Mouse (Mus musculus) midbrain, embryonic 11.5 days (tissue): ENCODE data around the gene Qprt. TPM values are rescaled to one million over a fixed set of nuclear protein-coding genes. Genes with fewer than 3 reads are reported as not detected.

Experiments used
- ATAC-seq: fragments of 200-750 bp; cut with Nextera tagmentation; 2 replicates; pipeline ENCODE4 v1.8.0; 2017; ENCODE audit warnings: moderate TSS enrichment, moderate library complexity; ENCODE audit not compliant: low FRiP score
- DNase-seq: peaks from one replicate; pipeline ENCODE4 v3.0.0; 2015; ENCODE audit warnings: low spot score; ENCODE audit errors: missing footprints
- H3K27ac ChIP-seq: fragments of 300-500 bp; sonication (generic); 2 replicates; pipeline ENCODE4 v1.5.1; 2014; ENCODE audit warnings: low read depth, low read length
- H3K27me3 ChIP-seq: fragments of 300-500 bp; sonication (generic); 2 replicates; pipeline ENCODE4 v1.6.1; 2014; ENCODE audit warnings: mild to moderate bottlenecking, low read length, moderate library complexity, mixed read lengths; ENCODE audit not compliant: control insufficient read depth, insufficient read depth
- H3K36me3 ChIP-seq: fragments of 300-500 bp; sonication (generic); 2 replicates; pipeline ENCODE4 v1.6.1; 2014; ENCODE audit warnings: mild to moderate bottlenecking, low read length, moderate library complexity, mixed read lengths; ENCODE audit not compliant: control insufficient read depth, insufficient read depth
- H3K4me1 ChIP-seq: fragments of 300-500 bp; sonication (generic); 2 replicates; pipeline ENCODE4 v1.6.1; 2014; ENCODE audit warnings: low read length; ENCODE audit not compliant: control insufficient read depth, insufficient read depth
- H3K4me2 ChIP-seq: fragments of 300-500 bp; sonication (generic); 2 replicates; pipeline ENCODE4 v1.6.1; 2014; ENCODE audit warnings: mild to moderate bottlenecking, moderate library complexity
- H3K4me3 ChIP-seq: fragments of 300-500 bp; sonication (generic); 2 replicates; pipeline ENCODE4 v1.5.1; 2014; ENCODE audit warnings: low read depth, low read length
- H3K9ac ChIP-seq: fragments of 300-500 bp; sonication (generic); 2 replicates; pipeline ENCODE4 v1.6.1; 2014; ENCODE audit warnings: low read length
- H3K9me3 ChIP-seq: fragments of 300-500 bp; sonication (generic); 2 replicates; pipeline ENCODE4 v1.6.1; 2016; ENCODE audit warnings: low read length; ENCODE audit not compliant: control insufficient read depth
- WGBS: fragments of 180-500 bp; shearing (Covaris S2); extraction: QIAGEN DNeasy Blood & Tissue Kit; methylation state at CpG from one replicate; pipeline ENCODE4 v1.1.7; 2014; 5-methylcytosine and 5-hydroxymethylcytosine counted together
- polyA plus RNA-seq: library from polyadenylated mRNA; unstranded; fragments of >200 nt; fragmentation: Nextera tagmentation; extraction: Ambion mirVana; gene quantifications from 2 replicates; pipeline ENCODE4 v1.2.1, GENCODE M21; 2014

Qprt gene
- polyA plus RNA-seq, 1 experiment from 2014 or later: 5.7 TPM

- Histone ChIP-seq H3K27me3 (no peaks in the 10 kb centered on the region; the same call in 1 of the 2 replicates), H3K36me3 (no peaks in the 10 kb centered on the region), H3K4me3 (no peak overlapping the region), H3K4me1 (no peaks in the 10 kb centered on the region), H3K4me2 (no peak overlapping the region), H3K9ac (no peak overlapping the region), H3K9me3 (no peaks in the 10 kb centered on the region), H3K27ac (no peak overlapping the region)
- no peak for ATAC-seq
- no peak for DNase-seq
- 87% methylated on average over 11 of the region's 11 CpGs for WGBS
Measured at GRCm38 (mm10) chr7:127114920-127115319, 7.1 kb downstream of the Qprt start.

GRCm38 (mm10) chr7:127113614-127114259 is 8.3 kb downstream of the Qprt start:
- H3K9ac ChIP-seq: no peak overlapping the region
- H3K4me1 ChIP-seq: no peaks in the 10 kb centered on the region
- ATAC-seq (no peak), DNase-seq (no peak)
- no peaks in the 10 kb centered on the region for H3K27me3 ChIP-seq
- WGBS: 58% methylated on average over 12 of the region's 12 CpGs
- H3K4me2 ChIP-seq: no peak overlapping the region
- no peaks in the 10 kb centered on the region for H3K36me3 ChIP-seq
- H3K27ac ChIP-seq: no peak overlapping the region
- no peak overlapping the region for H3K4me3 ChIP-seq
- no peaks in the 10 kb centered on the region for H3K9me3 ChIP-seq

GRCm38 (mm10) chr7:127112921-127113597 is 9.0 kb downstream of the Qprt start:
- no peak for ATAC-seq
- H3K9ac ChIP-seq: no peak overlapping the region

GRCm38 (mm10) chr7:127112251-127112841 is 9.7 kb downstream of the Qprt start:
- no peaks in the 10 kb centered on the region for H3K36me3 ChIP-seq
- H3K9ac ChIP-seq: no peak overlapping the region
- ATAC-seq: no peak

More at GRCm38 (mm10) chr7:127112921-127113597, 9.0 kb downstream of the Qprt start:
- Histone ChIP-seq H3K4me1 (no peaks in the 10 kb centered on the region), H3K27ac (no peak overlapping the region), H3K27me3 (no peaks in the 10 kb centered on the region), H3K9me3 (no peaks in the 10 kb centered on the region), H3K4me3 (no peak overlapping the region), H3K36me3 (no peaks in the 10 kb centered on the region), H3K4me2 (no peak overlapping the region)
- WGBS: 48% methylated on average over 9 of the region's 9 CpGs
- no peak for DNase-seq

GRCm38 (mm10) chr7:127111461-127111860 is 10.6 kb downstream of the Qprt start:
- no peaks in the 10 kb centered on the region for H3K9me3 ChIP-seq
- H3K4me1 ChIP-seq: no peaks in the 10 kb centered on the region
- H3K27me3 ChIP-seq: no peaks in the 10 kb centered on the region
- H3K36me3 ChIP-seq: no peaks in the 10 kb centered on the region
- no peak for DNase-seq
- H3K27ac ChIP-seq: no peak overlapping the region
- no peak overlapping the region for H3K9ac ChIP-seq
- H3K4me2 ChIP-seq: no peak overlapping the region
- 44% methylated on average over 6 of the region's 6 CpGs for WGBS
- no peak overlapping the region for H3K4me3 ChIP-seq
- 0 out of 2 replicates have a peak, but pooled peaks have one; percentile 36 for ATAC-seq

More at GRCm38 (mm10) chr7:127112251-127112841, 9.7 kb downstream of the Qprt start:
- no peak overlapping the region for H3K27ac ChIP-seq
- WGBS: 86% methylated on average over 12 of the region's 12 CpGs
- H3K4me2 ChIP-seq: no peak overlapping the region
- H3K9me3 ChIP-seq: no peaks in the 10 kb centered on the region
- no peaks in the 10 kb centered on the region for H3K27me3 ChIP-seq
- no peaks in the 10 kb centered on the region for H3K4me1 ChIP-seq
- no peak for DNase-seq
- no peak overlapping the region for H3K4me3 ChIP-seq

- H3K9ac ChIP-seq: no peak overlapping the region
- no peaks in the 10 kb centered on the region for H3K27me3 ChIP-seq
- H3K4me3 ChIP-seq: no peak overlapping the region
- whole genome bisulfite sequencing: 52% methylated on average over 18 of the region's 18 CpGs
- no peaks in the 10 kb centered on the region for H3K36me3 ChIP-seq
- H3K9me3 ChIP-seq: no peaks in the 10 kb centered on the region
- H3K4me1 ChIP-seq: no peaks in the 10 kb centered on the region
- ATAC-seq: peak; percentile 65; the same call in 1 of the 2 replicates
- no peak overlapping the region for H3K27ac ChIP-seq
- peak; percentile 98 for DNase-seq
- H3K4me2 ChIP-seq: no peak overlapping the region
Measured at GRCm38 (mm10) chr7:127110239-127111007, 11.6 kb downstream of the Qprt start.

- Histone ChIP-seq H3K36me3 (no peaks in the 10 kb centered on the region), H3K27ac (no peak overlapping the region), H3K9me3 (no peaks in the 10 kb centered on the region), H3K4me2 (no peak overlapping the region), H3K4me1 (no peaks in the 10 kb centered on the region), H3K4me3 (no peak overlapping the region), H3K9ac (0 out of 2 replicates have a peak overlapping the region, but pooled peaks have one; percentile 33), H3K27me3 (no peaks in the 10 kb centered on the region)
- no peak for ATAC-seq
- DNase-seq: peak; percentile 77
- 75% methylated on average over 7 of the region's 7 CpGs for WGBS
Measured at GRCm38 (mm10) chr7:127105551-127105950, 16.5 kb downstream of the Qprt start.

GRCm38 (mm10) chr7:127104560-127105332 is 17.3 kb downstream of the Qprt start:
- Histone ChIP-seq H3K9me3 (no peaks in the 10 kb centered on the region), H3K9ac (peak overlapping the region; percentile 67), H3K4me1 (no peaks in the 10 kb centered on the region), H3K4me3 (peak overlapping the region; percentile 26), H3K36me3 (no peaks in the 10 kb centered on the region), H3K27ac (peak overlapping the region; percentile 1; the same call in 1 of the 2 replicates), H3K4me2 (peak overlapping the region; percentile 54), H3K27me3 (no peaks in the 10 kb centered on the region)
- WGBS: 14% methylated on average over 17 of the region's 17 CpGs
- peak; percentile 99 for DNase-seq
- ATAC-seq: peak; percentile 90
